Mouse (Mus musculus): ENCODE data around the gene Wipf2. TPM values are rescaled to one million over a fixed set of nuclear protein-coding genes. Genes with fewer than 3 reads are reported as not detected.

Wipf2 gene
- polyA plus RNA-seq, 1 experiment from 2014 or later = 5.4 TPM

GRCm38 (mm10) chr11:98892426-98892825 is 29.0 kb downstream of the Wipf2 start:
- H3K36me3 ChIP-seq = peaks cover 99% of the 10 kb centered on the region
- H3K4me2 ChIP-seq (replicated peaks) = peak overlapping the region; percentile 34; the same call in 1 of the 2 replicates
- 0 out of 2 replicates have a peak overlapping the region, but pooled peaks have one; percentile 52 for H3K27ac ChIP-seq
- 59% methylated on average over 5 of the region's 5 CpGs for WGBS
- no peaks in the 10 kb centered on the region for H3K27me3 ChIP-seq
- no peak overlapping the region for H3K4me3 ChIP-seq
- peaks cover 5% of the 10 kb centered on the region; the same call in 1 of the 2 replicates for H3K9me3 ChIP-seq
- ATAC-seq (ENCODE audit: low FRiP score, low read depth) = no peak
- 0 out of 2 replicates have a peak overlapping the region, but pooled peaks have one; percentile 36 for H3K9ac ChIP-seq
- H3K4me1 ChIP-seq = peaks cover 11% of the 10 kb centered on the region; the same call in 1 of the 2 replicates

GRCm38 (mm10) chr11:98900529-98901125 is 37.2 kb downstream of the Wipf2 start:
- Histone ChIP-seq H3K4me1 (peaks cover 14% of the 10 kb centered on the region), H3K4me2 (replicated peaks) (no peak overlapping the region), H3K9me3 (no peaks in the 10 kb centered on the region), H3K27ac (no peak overlapping the region), H3K27me3 (no peaks in the 10 kb centered on the region), H3K9ac (no peak overlapping the region), H3K36me3 (peaks cover 89% of the 10 kb centered on the region), H3K4me3 (no peak overlapping the region)
- no peak for ATAC-seq (ENCODE audit: low FRiP score, low read depth)
- 85% methylated on average over 12 of the region's 12 CpGs for WGBS

GRCm38 (mm10) chr11:98902621-98903245 is 39.3 kb downstream of the Wipf2 start:
- WGBS = 11% methylated on average over 10 of the region's 10 CpGs
- H3K9me3 ChIP-seq = no peaks in the 10 kb centered on the region
- H3K4me2 ChIP-seq (replicated peaks) = no peak overlapping the region; the same call in 1 of the 2 replicates
- H3K27me3 ChIP-seq = no peaks in the 10 kb centered on the region
- peaks cover 73% of the 10 kb centered on the region for H3K36me3 ChIP-seq
- H3K4me3 ChIP-seq = no peak overlapping the region
- peak overlapping the region; percentile 67; the same call in 1 of the 2 replicates for H3K27ac ChIP-seq
- no peak for ATAC-seq (ENCODE audit: low FRiP score, low read depth)
- H3K9ac ChIP-seq = peak overlapping the region; percentile 14; the same call in 1 of the 2 replicates
- peaks cover 14% of the 10 kb centered on the region for H3K4me1 ChIP-seq

- peaks cover 57% of the 10 kb centered on the region for H3K36me3 ChIP-seq
- WGBS = 87% methylated on average over 2 of the region's 2 CpGs
- no peaks in the 10 kb centered on the region for H3K27me3 ChIP-seq
- no peak for ATAC-seq (ENCODE audit: low FRiP score, low read depth)
- H3K4me3 ChIP-seq = no peak overlapping the region
- H3K27ac ChIP-seq = no peak overlapping the region
- H3K4me1 ChIP-seq = peaks cover 32% of the 10 kb centered on the region
- H3K4me2 ChIP-seq (replicated peaks) = no peak overlapping the region
- H3K9me3 ChIP-seq = no peaks in the 10 kb centered on the region
- H3K9ac ChIP-seq = no peak overlapping the region
Observed at GRCm38 (mm10) chr11:98904577-98904976, 41.1 kb downstream of the Wipf2 start.

GRCm38 (mm10) chr11:98905033-98905432 is 41.6 kb downstream of the Wipf2 start:
- 76% methylated on average over 7 of the region's 7 CpGs for WGBS
- H3K4me2 ChIP-seq (replicated peaks) = no peak overlapping the region

GRCm38 (mm10) chr11:98905583-98905982 is 42.1 kb downstream of the Wipf2 start:
- no peak overlapping the region for H3K9ac ChIP-seq
- no peaks in the 10 kb centered on the region for H3K27me3 ChIP-seq
- no peaks in the 10 kb centered on the region for H3K9me3 ChIP-seq
- H3K27ac ChIP-seq = no peak overlapping the region
- WGBS = 78% methylated on average over 4 of the region's 4 CpGs
- ATAC-seq (ENCODE audit: low FRiP score, low read depth) = no peak
- no peak overlapping the region for H3K4me2 ChIP-seq (replicated peaks)
- peaks cover 55% of the 10 kb centered on the region for H3K36me3 ChIP-seq
- H3K4me1 ChIP-seq = peaks cover 40% of the 10 kb centered on the region
- H3K4me3 ChIP-seq = no peak overlapping the region

More at GRCm38 (mm10) chr11:98905033-98905432, 41.6 kb downstream of the Wipf2 start:
- H3K9ac ChIP-seq = no peak overlapping the region
- H3K27me3 ChIP-seq = no peaks in the 10 kb centered on the region
- ATAC-seq (ENCODE audit: low FRiP score, low read depth) = no peak
- H3K4me3 ChIP-seq = no peak overlapping the region
- H3K4me1 ChIP-seq = peaks cover 37% of the 10 kb centered on the region
- no peak overlapping the region for H3K27ac ChIP-seq
- H3K36me3 ChIP-seq = peaks cover 55% of the 10 kb centered on the region
- no peaks in the 10 kb centered on the region for H3K9me3 ChIP-seq

GRCm38 (mm10) chr11:98907063-98907436 is 43.6 kb downstream of the Wipf2 start:
- H3K4me1 ChIP-seq = peaks cover 40% of the 10 kb centered on the region
- no peak overlapping the region for H3K27ac ChIP-seq
- 60% methylated on average over 5 of the region's 5 CpGs for WGBS
- ATAC-seq (ENCODE audit: low FRiP score, low read depth) = no peak
- H3K9ac ChIP-seq = no peak overlapping the region
- H3K4me3 ChIP-seq = peak overlapping the region; percentile 63
- no peaks in the 10 kb centered on the region for H3K9me3 ChIP-seq
- peak overlapping the region; percentile 97 for H3K4me2 ChIP-seq (replicated peaks)
- H3K36me3 ChIP-seq = peaks cover 50% of the 10 kb centered on the region
- no peaks in the 10 kb centered on the region for H3K27me3 ChIP-seq

- Histone ChIP-seq H3K4me2 (replicated peaks) (peak within 1 kb of the TSS; percentile 97), H3K27me3 (no peaks in the 10 kb centered on the region), H3K9ac (peak within 1 kb of the TSS; percentile 73), H3K4me1 (peaks cover 35% of the 10 kb centered on the region), H3K9me3 (no peaks in the 10 kb centered on the region), H3K27ac (peak within 1 kb of the TSS; percentile 44; the same call in 1 of the 2 replicates), H3K36me3 (peaks cover 50% of the 10 kb centered on the region), H3K4me3 (peak within 1 kb of the TSS; percentile 63)
- WGBS = 0% methylated on average over 49 of the region's 49 CpGs
- peak; percentile 97 for ATAC-seq (ENCODE audit: low FRiP score, low read depth)
Observed at GRCm38 (mm10) chr11:98907437-98908173, 44.2 kb downstream of the Wipf2 start, which contains the start of gene Cdc6. Gene Cdc6, plus strand, starts transcription at chr11:98907801.

- 50% methylated on average over 6 of the region's 6 CpGs for WGBS
- Histone ChIP-seq H3K4me3 (peak overlapping the region; percentile 63), H3K4me2 (replicated peaks) (peak overlapping the region; percentile 97), H3K9me3 (no peaks in the 10 kb centered on the region), H3K36me3 (peaks cover 53% of the 10 kb centered on the region), H3K4me1 (peaks cover 31% of the 10 kb centered on the region), H3K27ac (no peak overlapping the region), H3K27me3 (no peaks in the 10 kb centered on the region), H3K9ac (peak overlapping the region; percentile 51; the same call in 1 of the 2 replicates)
- ATAC-seq (ENCODE audit: low FRiP score, low read depth) = no peak
Observed at GRCm38 (mm10) chr11:98909654-98910053, 46.2 kb downstream of the Wipf2 start.

- Histone ChIP-seq H3K9ac (no peak overlapping the region), H3K36me3 (peaks cover 53% of the 10 kb centered on the region), H3K27me3 (no peaks in the 10 kb centered on the region), H3K4me1 (peaks cover 31% of the 10 kb centered on the region), H3K9me3 (no peaks in the 10 kb centered on the region), H3K4me2 (replicated peaks) (no peak overlapping the region), H3K27ac (no peak overlapping the region), H3K4me3 (no peak overlapping the region)
- 91% methylated on average over 11 of the region's 11 CpGs for WGBS
- no peak for ATAC-seq (ENCODE audit: low FRiP score, low read depth)
Observed at GRCm38 (mm10) chr11:98910415-98910814, 47.0 kb downstream of the Wipf2 start.

- Histone ChIP-seq H3K27ac (no peak overlapping the region), H3K9ac (no peak overlapping the region), H3K4me1 (peaks cover 31% of the 10 kb centered on the region), H3K4me2 (replicated peaks) (no peak overlapping the region), H3K4me3 (no peak overlapping the region), H3K27me3 (no peaks in the 10 kb centered on the region), H3K36me3 (peaks cover 56% of the 10 kb centered on the region), H3K9me3 (no peaks in the 10 kb centered on the region)
- no peak for ATAC-seq (ENCODE audit: low FRiP score, low read depth)
- WGBS = 85% methylated on average over 5 of the region's 5 CpGs
Observed at GRCm38 (mm10) chr11:98911498-98911897, 48.1 kb downstream of the Wipf2 start.

GRCm38 (mm10) chr11:98914196-98914595 is 50.8 kb downstream of the Wipf2 start:
- ATAC-seq (ENCODE audit: low FRiP score, low read depth) = no peak
- H3K4me2 ChIP-seq (replicated peaks) = no peak overlapping the region
- no peak overlapping the region for H3K4me3 ChIP-seq
- H3K9me3 ChIP-seq = no peaks in the 10 kb centered on the region
- no peak overlapping the region for H3K9ac ChIP-seq
- WGBS = 52% methylated on average over 11 of the region's 11 CpGs
- H3K36me3 ChIP-seq = peaks cover 79% of the 10 kb centered on the region
- no peaks in the 10 kb centered on the region for H3K27me3 ChIP-seq
- peaks cover 37% of the 10 kb centered on the region for H3K4me1 ChIP-seq
- H3K27ac ChIP-seq = no peak overlapping the region

All from limb, embryonic 13.5 days (tissue).